Mouse (Mus musculus) neural tube, embryonic 13.5 days (tissue): ENCODE results near the gene Sycn. TPM values are rescaled to one million over a fixed set of nuclear protein-coding genes. Genes with fewer than 3 reads are reported as not detected.

ENCODE experiments used
- ATAC-seq: fragments of 200-750 bp; cut with Nextera tagmentation; 2 replicates; pipeline ENCODE4 v1.8.0; 2017; ENCODE audit warnings: low read depth, mild to moderate bottlenecking, moderate TSS enrichment, moderate library complexity
- H3K27ac ChIP-seq: fragments of 300-500 bp; sonication (generic); replicated peaks from 2 replicates; pipeline ENCODE4 v1.5.1; 2015; ENCODE audit warnings: moderate library complexity, mild to moderate bottlenecking, inconsistent platforms
- H3K27me3 ChIP-seq: fragments of 300-500 bp; sonication (generic); 2 replicates; pipeline ENCODE4 v1.6.1; 2015; ENCODE audit warnings: mild to moderate bottlenecking, inconsistent platforms
- H3K36me3 ChIP-seq: fragments of 300-500 bp; sonication (generic); 2 replicates; pipeline ENCODE4 v1.6.1; 2015; ENCODE audit warnings: mild to moderate bottlenecking, inconsistent platforms
- H3K4me1 ChIP-seq: fragments of 300-500 bp; sonication (generic); replicated peaks from 2 replicates; pipeline ENCODE4 v1.6.1; 2015; ENCODE audit warnings: inconsistent platforms
- H3K4me2 ChIP-seq: fragments of 300-500 bp; sonication (generic); 2 replicates; pipeline ENCODE4 v1.6.1; 2015; ENCODE audit warnings: inconsistent platforms, mild to moderate bottlenecking, moderate library complexity
- H3K4me3 ChIP-seq: fragments of 300-500 bp; sonication (generic); 2 replicates; pipeline ENCODE4 v1.5.1; 2015; ENCODE audit warnings: mild to moderate bottlenecking, inconsistent platforms
- H3K9ac ChIP-seq: fragments of 300-500 bp; sonication (generic); 2 replicates; pipeline ENCODE4 v1.6.1; 2015; ENCODE audit warnings: moderate library complexity, mild to moderate bottlenecking, inconsistent platforms
- H3K9me3 ChIP-seq: fragments of 300-500 bp; sonication (generic); 2 replicates; pipeline ENCODE4 v1.6.1; 2016; ENCODE audit warnings: inconsistent platforms
- WGBS: fragments of 180-500 bp; shearing (Covaris S2); methylation state at CpG from one replicate; pipeline ENCODE4 v1.1.7; 2015; 5-methylcytosine and 5-hydroxymethylcytosine counted together
- polyA plus RNA-seq: library from polyadenylated mRNA; unstranded; fragments of >200 nt; fragmentation: Nextera tagmentation; extraction: Ambion mirVana; gene quantifications from 2 replicates; pipeline ENCODE4 v1.2.1, GENCODE M21; 2015

Sycn gene
- polyA plus RNA-seq, 1 experiment from 2014 or later, result not detected

DNA sequence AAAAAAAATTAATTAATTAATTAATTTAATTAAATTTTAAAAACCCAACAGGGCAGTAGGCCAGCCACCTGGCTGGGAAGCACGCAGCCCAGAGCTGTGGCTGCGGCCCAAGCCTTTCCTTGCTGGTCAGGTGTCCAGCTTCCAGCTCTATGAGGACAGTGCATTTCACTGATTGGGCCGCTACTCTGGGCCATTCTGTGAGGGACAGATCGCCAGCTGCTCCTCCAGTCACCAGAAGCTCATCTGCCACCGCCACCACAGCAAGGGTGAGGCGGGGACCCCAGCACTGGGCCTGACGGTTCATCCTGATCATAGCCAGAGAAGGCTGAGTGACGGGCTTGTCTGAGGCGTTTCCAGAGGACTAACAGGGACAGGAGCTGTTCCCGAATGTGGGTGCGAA lies 21.3 kb downstream of the Sycn start:
- Histone ChIP-seq H3K36me3 (peaks cover 81% of the 10 kb centered on the region), H3K4me2 (no peak overlapping the region), H3K9ac (no peak overlapping the region), H3K9me3 (no peaks in the 10 kb centered on the region), H3K27me3 (no peaks in the 10 kb centered on the region), H3K4me3 (no peak overlapping the region), H3K4me1 (0 out of 2 replicates have a peak, but pooled peaks cover 3% of the 10 kb centered on the region), H3K27ac (no peak overlapping the region)
- 91% methylated on average over 11 of the region's 11 CpGs for WGBS
- no peak for ATAC-seq

DNA sequence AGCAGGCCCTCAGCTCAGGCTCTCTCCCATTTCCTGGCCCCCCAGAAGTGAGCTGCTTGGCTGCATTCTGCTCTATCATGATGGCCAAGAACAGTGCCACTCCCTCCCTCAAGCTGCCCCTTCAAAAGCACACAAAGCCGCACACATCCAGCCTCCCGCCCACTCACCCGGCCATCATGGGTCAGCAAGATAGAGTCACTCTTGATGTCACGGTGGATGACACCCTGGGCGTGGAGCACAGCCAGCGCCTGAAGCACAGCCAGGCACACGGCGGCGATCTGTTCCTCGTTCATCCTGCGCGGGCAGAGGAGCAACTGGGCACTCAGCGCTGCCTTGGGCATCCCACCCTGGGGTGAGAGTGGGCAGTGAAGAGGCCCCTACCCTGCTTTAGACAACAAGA lies 21.7 kb downstream of the Sycn start:
- H3K27me3 ChIP-seq, result no peaks in the 10 kb centered on the region
- H3K36me3 ChIP-seq, result peaks cover 85% of the 10 kb centered on the region
- H3K4me1 ChIP-seq, result 0 out of 2 replicates have a peak, but pooled peaks cover 3% of the 10 kb centered on the region
- H3K4me2 ChIP-seq, result no peak overlapping the region
- H3K9me3 ChIP-seq, result no peaks in the 10 kb centered on the region
- no peak overlapping the region for H3K9ac ChIP-seq
- H3K4me3 ChIP-seq, result no peak overlapping the region
- ATAC-seq, result no peak
- 86% methylated on average over 13 of the region's 13 CpGs for WGBS
- H3K27ac ChIP-seq, result no peak overlapping the region

DNA sequence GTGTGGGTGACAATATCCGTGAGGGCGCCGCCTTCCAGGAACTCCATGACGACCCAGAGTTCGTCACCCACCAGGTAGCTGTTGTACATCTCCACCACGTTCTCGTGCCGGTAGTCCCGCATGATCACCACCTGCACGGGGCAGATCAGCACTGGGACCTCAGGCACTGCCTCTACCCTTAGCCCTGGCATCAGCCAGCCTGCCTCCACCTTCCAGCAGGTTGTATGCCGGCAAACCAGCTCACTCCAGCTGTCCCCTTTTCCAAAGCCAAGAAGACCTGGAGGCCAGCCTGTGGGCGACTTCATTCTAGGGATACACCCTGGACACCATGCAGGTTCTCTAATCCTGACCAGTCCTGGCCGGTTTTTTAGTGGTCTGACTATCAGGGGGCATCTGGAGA lies 22.3 kb downstream of the Sycn start:
- no peak overlapping the region for H3K9ac ChIP-seq
- H3K4me3 ChIP-seq, result no peak overlapping the region
- WGBS, result 94% methylated on average over 13 of the region's 13 CpGs
- H3K4me2 ChIP-seq, result no peak overlapping the region
- 0 out of 2 replicates have a peak, but pooled peaks cover 3% of the 10 kb centered on the region for H3K4me1 ChIP-seq
- no peaks in the 10 kb centered on the region for H3K27me3 ChIP-seq
- H3K27ac ChIP-seq, result no peak overlapping the region
- no peak for ATAC-seq
- H3K9me3 ChIP-seq, result no peaks in the 10 kb centered on the region
- peaks cover 91% of the 10 kb centered on the region for H3K36me3 ChIP-seq

DNA sequence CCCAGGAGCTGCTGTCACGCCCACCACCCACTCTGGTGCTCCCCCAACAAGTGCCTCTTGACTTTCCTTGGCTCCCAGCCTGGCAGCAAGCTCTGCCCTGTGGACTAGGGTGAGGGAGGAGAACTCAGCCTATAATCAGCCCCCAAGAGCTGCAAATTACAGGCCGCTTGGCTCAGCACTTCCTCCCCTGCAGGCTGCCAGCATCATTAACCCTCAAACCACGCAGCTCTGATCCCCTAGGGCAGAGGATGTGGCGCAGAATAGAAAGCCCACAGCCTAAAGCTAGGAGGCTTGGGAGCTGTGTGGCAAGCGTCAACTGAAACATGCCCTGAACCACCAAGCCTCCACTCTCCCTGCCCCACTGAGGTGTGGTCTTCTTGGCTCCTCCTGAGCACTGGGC lies 24.7 kb downstream of the Sycn start:
- no peak overlapping the region for H3K27ac ChIP-seq
- ATAC-seq, result no peak
- 84% methylated on average over 5 of the region's 5 CpGs for WGBS
- H3K4me3 ChIP-seq, result no peak overlapping the region
- H3K9ac ChIP-seq, result no peak overlapping the region
- peaks cover 6% of the 10 kb centered on the region for H3K4me1 ChIP-seq
- H3K36me3 ChIP-seq, result peaks cover 75% of the 10 kb centered on the region
- H3K9me3 ChIP-seq, result no peaks in the 10 kb centered on the region
- no peak overlapping the region for H3K4me2 ChIP-seq
- no peaks in the 10 kb centered on the region for H3K27me3 ChIP-seq

DNA sequence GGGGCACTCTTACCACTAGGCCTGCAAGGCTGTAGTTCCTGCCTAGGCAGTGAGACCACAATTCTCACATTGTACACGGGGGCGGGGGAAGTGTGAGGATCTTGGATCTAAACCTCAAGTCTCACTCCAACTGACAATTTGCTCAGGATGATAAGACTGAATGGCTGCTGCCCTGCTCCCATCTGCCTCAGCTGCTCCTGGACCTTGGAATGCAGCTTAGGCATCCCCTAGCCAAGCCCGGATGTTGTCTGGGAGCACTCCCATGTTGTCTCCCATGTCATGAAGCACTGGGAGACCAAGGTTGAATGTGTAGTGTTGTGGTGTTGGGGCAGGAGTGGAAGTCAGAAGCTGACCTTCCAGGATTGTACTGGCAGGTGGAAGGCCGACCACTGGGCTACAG lies 26.9 kb downstream of the Sycn start:
- H3K9me3 ChIP-seq, result no peaks in the 10 kb centered on the region
- H3K4me2 ChIP-seq, result no peak overlapping the region
- H3K4me1 ChIP-seq, result peaks cover 27% of the 10 kb centered on the region
- ATAC-seq, result no peak
- H3K4me3 ChIP-seq, result no peak overlapping the region
- H3K9ac ChIP-seq, result no peak overlapping the region
- WGBS, result 87% methylated on average over 4 of the region's 4 CpGs
- H3K36me3 ChIP-seq, result peaks cover 58% of the 10 kb centered on the region
- no peak overlapping the region for H3K27ac ChIP-seq
- H3K27me3 ChIP-seq, result no peaks in the 10 kb centered on the region

DNA sequence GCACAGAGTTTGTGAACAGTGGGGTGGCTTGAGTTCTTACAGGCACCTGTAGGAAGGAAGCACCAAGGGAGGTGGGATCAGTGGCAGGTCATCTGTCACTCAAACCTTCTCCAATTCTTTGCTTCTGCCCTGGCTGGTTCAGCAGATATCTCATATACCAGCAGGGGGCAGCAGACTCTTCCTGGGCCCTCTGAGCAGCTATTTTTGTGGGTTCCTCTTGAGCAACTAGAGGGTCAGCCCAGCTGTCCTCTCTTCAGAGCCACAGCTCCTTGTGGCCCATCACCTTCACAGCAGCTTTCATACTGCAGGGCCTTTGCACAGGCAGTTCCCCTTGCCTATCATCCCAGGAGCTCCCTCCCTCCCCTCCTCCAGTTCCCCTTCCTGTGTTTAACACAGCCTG lies 27.6 kb downstream of the Sycn start:
- H3K4me2 ChIP-seq, result no peak overlapping the region

DNA sequence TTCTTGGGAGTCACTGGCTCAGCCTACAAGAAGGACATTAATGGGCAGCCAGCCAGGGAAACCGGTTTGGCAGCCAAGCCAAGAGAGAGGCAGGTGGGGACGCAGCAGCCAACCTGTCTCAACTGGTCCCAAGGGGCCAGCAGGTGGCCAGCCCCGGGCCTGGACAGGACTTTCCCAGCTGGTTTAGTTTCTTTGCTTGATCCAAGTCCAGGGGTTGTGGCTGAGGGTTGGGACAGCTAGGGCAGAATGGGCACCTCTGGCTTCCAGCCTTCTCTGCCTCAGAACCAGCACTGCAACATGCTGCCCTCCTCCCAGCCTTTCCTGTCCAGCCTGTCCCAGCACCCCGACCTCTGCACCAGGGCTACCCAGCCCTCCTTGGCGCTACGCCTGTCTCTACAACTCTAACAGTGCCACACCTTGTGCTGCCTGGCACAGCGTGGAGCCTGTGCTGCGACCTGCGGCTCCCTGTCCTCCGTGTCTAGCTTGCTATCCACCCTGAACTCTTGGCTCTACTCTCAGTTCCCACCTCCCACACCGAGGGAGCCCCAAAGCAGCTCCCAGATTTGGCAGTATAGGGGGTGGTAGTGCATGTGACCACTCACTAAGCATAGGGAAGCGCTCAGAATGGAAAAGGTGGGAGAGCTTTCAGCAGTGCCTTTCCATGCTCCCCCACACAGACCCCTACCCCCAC lies 29.8 kb downstream of the Sycn start:
- 73% methylated on average over 12 of the region's 12 CpGs for WGBS
- H3K9ac ChIP-seq, result no peak overlapping the region
- peaks cover 30% of the 10 kb centered on the region for H3K36me3 ChIP-seq

More for the DNA sequence above, 27.6 kb downstream of the Sycn start:
- H3K4me3 ChIP-seq, result no peak overlapping the region
- H3K9me3 ChIP-seq, result no peaks in the 10 kb centered on the region
- no peak overlapping the region for H3K9ac ChIP-seq
- peaks cover 31% of the 10 kb centered on the region for H3K4me1 ChIP-seq
- peak; percentile 10; the same call in 1 of the 2 replicates for ATAC-seq
- H3K36me3 ChIP-seq, result peaks cover 51% of the 10 kb centered on the region
- H3K27me3 ChIP-seq, result no peaks in the 10 kb centered on the region
- H3K27ac ChIP-seq, result no peak overlapping the region

DNA sequence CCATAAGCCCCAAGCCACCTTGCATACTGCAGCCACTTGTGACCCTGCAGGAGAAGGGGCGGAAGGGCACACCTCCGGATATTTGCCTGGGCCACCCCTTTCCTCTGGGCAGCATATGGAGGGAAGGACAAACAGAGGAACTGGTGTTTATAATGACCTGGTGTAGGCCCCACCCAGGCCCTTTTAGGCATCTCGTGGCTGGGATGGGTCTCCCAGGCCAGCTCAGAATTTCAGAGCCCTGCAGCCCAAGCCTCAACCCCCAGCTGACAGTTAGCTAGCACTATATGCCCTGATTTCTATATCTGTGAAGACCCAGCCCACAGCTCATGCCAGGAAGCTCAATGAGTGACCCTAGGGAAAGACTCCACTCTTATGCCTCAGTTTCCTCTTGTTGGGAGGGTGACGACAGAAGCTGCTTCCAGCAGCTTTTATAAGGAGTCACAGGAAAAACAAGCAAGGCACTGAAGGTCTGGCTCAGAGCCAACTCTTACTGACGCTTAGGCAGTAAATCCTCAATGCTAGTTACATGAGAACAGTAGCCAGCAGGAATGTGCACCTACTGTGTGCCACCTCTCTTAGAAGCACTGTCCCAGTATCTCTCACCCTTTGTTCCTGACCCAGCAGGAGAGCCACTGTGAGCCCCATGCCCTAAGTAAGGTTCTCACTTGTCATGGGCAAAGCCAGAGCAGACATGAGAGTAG lies 30.4 kb downstream of the Sycn start:
- no peaks in the 10 kb centered on the region for H3K9me3 ChIP-seq
- H3K27ac ChIP-seq, result peak overlapping the region; percentile 46; the same call in 1 of the 2 replicates
- peaks cover 34% of the 10 kb centered on the region for H3K4me1 ChIP-seq
- peaks cover 23% of the 10 kb centered on the region for H3K36me3 ChIP-seq
- 39% methylated on average over 5 of the region's 5 CpGs for WGBS
- no peak overlapping the region for H3K4me3 ChIP-seq
- H3K9ac ChIP-seq, result no peak overlapping the region
- H3K27me3 ChIP-seq, result no peaks in the 10 kb centered on the region
- no peak for ATAC-seq
- H3K4me2 ChIP-seq, result no peak overlapping the region

More for the DNA sequence above, 29.8 kb downstream of the Sycn start:
- Histone ChIP-seq H3K4me3 (no peak overlapping the region), H3K27ac (0 out of 2 replicates have a peak overlapping the region, but pooled peaks have one; percentile 46), H3K4me1 (peaks cover 31% of the 10 kb centered on the region), H3K4me2 (no peak overlapping the region), H3K27me3 (no peaks in the 10 kb centered on the region), H3K9me3 (no peaks in the 10 kb centered on the region)
- ATAC-seq, result no peak

DNA sequence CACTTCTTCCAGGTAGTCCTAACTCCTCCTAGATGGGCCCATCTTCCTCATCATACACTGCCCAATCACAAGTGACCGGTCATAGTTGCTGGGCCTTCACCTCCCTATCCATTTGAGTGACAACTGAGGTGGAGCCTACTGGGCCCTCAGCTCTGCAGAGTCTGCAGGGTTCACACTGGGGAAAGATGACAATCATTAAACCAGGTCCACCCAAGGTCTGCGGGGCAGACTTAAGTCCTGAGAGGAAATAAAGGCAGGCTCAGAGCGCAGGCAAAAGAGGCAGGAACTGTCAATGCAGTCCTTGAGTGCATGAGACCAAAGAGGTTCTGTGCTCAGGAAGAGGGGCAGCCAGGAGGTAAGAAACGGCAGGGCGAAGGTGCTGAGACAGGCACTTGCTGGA lies 32.0 kb downstream of the Sycn start:
- peaks cover 7% of the 10 kb centered on the region for H3K36me3 ChIP-seq
- H3K27ac ChIP-seq, result no peak overlapping the region
- no peak overlapping the region for H3K4me3 ChIP-seq
- no peak overlapping the region for H3K9ac ChIP-seq
- ATAC-seq, result no peak
- peaks cover 49% of the 10 kb centered on the region for H3K4me1 ChIP-seq
- no peaks in the 10 kb centered on the region for H3K27me3 ChIP-seq
- no peaks in the 10 kb centered on the region for H3K9me3 ChIP-seq
- no peak overlapping the region for H3K4me2 ChIP-seq
- 92% methylated on average over 5 of the region's 5 CpGs for whole genome bisulfite sequencing

DNA sequence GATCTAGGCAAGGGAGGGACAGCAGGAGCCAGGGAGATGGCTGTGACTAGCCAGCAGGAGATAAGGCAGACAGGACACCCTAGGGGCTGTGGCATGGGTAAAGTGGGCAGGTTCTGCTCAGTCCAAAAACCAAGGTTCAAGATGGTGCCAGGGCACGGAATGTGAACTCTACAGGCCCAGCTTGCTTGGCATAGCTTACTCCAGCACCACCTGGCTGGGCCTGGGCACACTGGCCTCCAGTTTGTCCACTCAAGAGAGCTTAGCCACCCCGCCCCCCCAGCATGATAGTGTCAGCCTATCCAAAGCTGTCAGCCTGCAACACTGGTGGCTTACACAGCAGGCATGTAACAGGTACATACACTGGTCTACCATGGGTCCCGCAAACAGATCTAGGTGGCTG lies 32.6 kb downstream of the Sycn start:
- H3K27ac ChIP-seq, result no peak overlapping the region
- H3K27me3 ChIP-seq, result no peaks in the 10 kb centered on the region
- no peak overlapping the region for H3K9ac ChIP-seq
- ATAC-seq, result no peak
- H3K4me2 ChIP-seq, result no peak overlapping the region
- H3K4me1 ChIP-seq, result peaks cover 52% of the 10 kb centered on the region
- 97% methylated on average over 3 of the region's 3 CpGs for whole genome bisulfite sequencing
- no peak overlapping the region for H3K4me3 ChIP-seq
- H3K36me3 ChIP-seq, result 0 out of 2 replicates have a peak, but pooled peaks cover 3% of the 10 kb centered on the region
- no peaks in the 10 kb centered on the region for H3K9me3 ChIP-seq

DNA sequence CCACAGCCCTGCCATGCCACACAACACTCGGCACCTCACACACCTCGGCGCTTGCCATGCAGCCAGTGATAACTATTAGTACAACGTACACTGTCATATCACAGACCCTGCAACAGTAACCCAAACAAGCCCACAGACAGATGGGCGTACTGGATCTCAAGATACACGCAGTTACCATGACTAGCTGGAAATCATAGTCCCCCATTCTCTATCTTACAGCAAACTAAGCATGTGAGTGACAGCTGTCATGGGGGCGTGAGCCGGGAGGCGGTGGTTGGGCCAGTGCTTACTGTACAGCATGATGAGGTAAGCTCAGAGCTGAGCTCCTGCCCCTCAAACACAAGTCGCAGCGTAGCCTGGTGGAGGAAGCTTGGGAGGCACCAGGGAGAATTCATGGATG lies 34.9 kb downstream of the Sycn start:
- Histone ChIP-seq H3K9ac (no peak overlapping the region), H3K27me3 (no peaks in the 10 kb centered on the region), H3K4me3 (no peak overlapping the region), H3K4me2 (no peak overlapping the region), H3K36me3 (no peaks in the 10 kb centered on the region), H3K27ac (no peak overlapping the region), H3K4me1 (peaks cover 64% of the 10 kb centered on the region), H3K9me3 (no peaks in the 10 kb centered on the region)
- no peak for ATAC-seq
- 97% methylated on average over 11 of the region's 11 CpGs for WGBS

DNA sequence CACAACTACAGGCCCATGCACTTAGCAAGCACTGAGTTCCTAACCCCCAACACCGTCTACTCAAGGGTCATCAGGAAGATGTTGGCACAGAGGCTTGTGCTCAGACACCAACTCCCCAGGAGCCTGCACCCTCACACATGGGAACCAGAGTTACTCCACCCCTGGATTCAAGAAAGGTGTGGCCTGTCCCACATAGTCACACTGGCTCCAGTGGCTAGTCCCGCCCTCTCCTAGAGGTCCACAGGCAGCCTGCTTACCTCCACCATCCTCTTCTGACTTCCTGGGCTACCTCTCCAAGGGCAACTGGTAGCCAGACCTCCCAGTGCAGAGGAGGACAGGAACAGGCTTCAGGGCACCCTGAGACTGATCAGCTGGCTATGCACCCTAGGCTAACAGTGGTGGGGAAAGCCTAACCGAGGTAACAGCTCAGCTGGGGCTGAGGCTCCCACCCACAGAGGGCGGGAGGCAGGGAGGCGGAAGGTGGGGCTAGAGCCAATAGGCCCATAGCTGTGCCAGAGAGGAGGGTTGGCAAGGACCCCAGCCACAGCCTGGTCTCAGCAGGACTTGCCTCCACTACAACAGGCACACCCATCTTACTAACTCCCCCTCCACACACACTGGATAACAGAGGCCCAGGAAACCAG lies 35.7 kb downstream of the Sycn start:
- Histone ChIP-seq H3K27me3 (no peaks in the 10 kb centered on the region), H3K4me3 (no peak overlapping the region), H3K9ac (0 out of 2 replicates have a peak overlapping the region, but pooled peaks have one; percentile 47), H3K36me3 (no peaks in the 10 kb centered on the region), H3K4me1 (peaks cover 59% of the 10 kb centered on the region), H3K4me2 (no peak overlapping the region), H3K9me3 (no peaks in the 10 kb centered on the region), H3K27ac (no peak overlapping the region)
- WGBS, result 74% methylated on average over 5 of the region's 5 CpGs
- peak; percentile 46; the same call in 1 of the 2 replicates for ATAC-seq
